In genomic region chr9:33067521-33067920, GRCm38 (mm10) we compare ENCODE assay signal across 28 mouse cellular contexts.
DNase-seq lines count a peak whose midpoint lies in the region; ATAC-seq and TF ChIP-seq lines count a peak whose summit lies in the region.
"Had no signal": no experiment of that assay in that cellular context is flagged by ENCODE, and none has a peak within 500 bp of the region (broad histone marks: within the 10 kb centered on the region; RNA-seq: fewer than 3 reads in every experiment).

No protein-coding gene starts in this region.

- H3K9me3 ChIP-seq in kidney, embryonic 15.5 days (replicated peaks) = no peaks in the 10 kb centered on the region
- no peaks in the 10 kb centered on the region for H3K9me3 ChIP-seq in liver, postnatal 0 days (ENCODE audit: low read length)
- H3K9me3 ChIP-seq: embryonic facial prominence, embryonic 10.5 days; embryonic facial prominence, embryonic 12.5 days; forebrain, embryonic 10.5 days; forebrain, embryonic 12.5 days; G1E had no signal

- H3K4me2 ChIP-seq in kidney, embryonic 15.5 days = no peak overlapping the region
- H3K4me2 ChIP-seq in liver, postnatal 0 days (ENCODE audit: low read depth, low read length) = no peak overlapping the region
- H3K4me2 ChIP-seq: embryonic facial prominence, embryonic 12.5 days; forebrain, embryonic 12.5 days had no signal

- no peaks in the 10 kb centered on the region for H3K4me1 ChIP-seq in kidney, embryonic 15.5 days
- H3K4me1 ChIP-seq in liver, adult 2 months (ENCODE audit: control insufficient read depth, insufficient read depth, low read length) = peaks cover 20% of the 10 kb centered on the region
- no peaks in the 10 kb centered on the region for H3K4me1 ChIP-seq in liver, postnatal 0 days (ENCODE audit: insufficient read depth)

- H3K36me3 ChIP-seq in kidney, embryonic 15.5 days = no peaks in the 10 kb centered on the region
- no peaks in the 10 kb centered on the region for H3K36me3 ChIP-seq in liver, adult 2 months (ENCODE audit: control insufficient read depth, insufficient read depth, low read length)
- H3K36me3 ChIP-seq in liver, postnatal 0 days (replicated peaks; ENCODE audit: insufficient read depth, low read length) = no peaks in the 10 kb centered on the region
- H3K36me3 ChIP-seq: embryonic facial prominence, embryonic 10.5 days; embryonic facial prominence, embryonic 12.5 days; forebrain, embryonic 10.5 days; forebrain, embryonic 12.5 days; G1E had no signal

- H3K4me3 ChIP-seq in kidney, embryonic 15.5 days (replicated peaks) = no peak overlapping the region
- no peak overlapping the region for H3K4me3 ChIP-seq in liver, adult 2 months (ENCODE audit: insufficient read depth, low read depth, low read length)
- H3K4me3 ChIP-seq in liver, postnatal 0 days (ENCODE audit: low read depth, low read length) = no peak overlapping the region
- H3K4me3 ChIP-seq: embryonic facial prominence, embryonic 10.5 days; embryonic facial prominence, embryonic 12.5 days; forebrain, embryonic 10.5 days; forebrain, embryonic 12.5 days had no signal

- no peak for TF ChIP-seq POLR2A in liver, adult 2 months (IDR thresholded peaks at IDR 0.05; ENCODE audit: extremely low read depth, insufficient read depth, low read length)

- TF ChIP-seq EP300 in liver, postnatal 0 days (IDR thresholded peaks at IDR 0.05; ENCODE audit: low read depth) = no peak

- WGBS in kidney, embryonic 15.5 days = 60% methylated on average over 1 of the region's 1 CpGs
- 32% methylated on average over 1 of the region's 1 CpGs for WGBS in liver, adult 2 months
- 70% methylated on average over 1 of the region's 1 CpGs for WGBS in liver, postnatal 0 days (ENCODE audit: insufficient replicate concordance)

- H3K9ac ChIP-seq in kidney, embryonic 15.5 days = no peak overlapping the region
- H3K9ac ChIP-seq in liver, adult 2 months (ENCODE audit: low read depth, low read length) = no peak overlapping the region
- H3K9ac ChIP-seq in liver, postnatal 0 days (replicated peaks) = no peak overlapping the region
- H3K9ac ChIP-seq: embryonic facial prominence, embryonic 12.5 days; forebrain, embryonic 12.5 days had no signal

- no peak for TF ChIP-seq CTCF in liver, adult 2 months (IDR thresholded peaks at IDR 0.05; ENCODE audit: low read depth, low read length)
- no peak for TF ChIP-seq CTCF in liver, postnatal 0 days (IDR thresholded peaks at IDR 0.05; ENCODE audit: low read depth)

- H3K27me3 ChIP-seq in kidney, embryonic 15.5 days = no peaks in the 10 kb centered on the region
- H3K27me3 ChIP-seq in liver, adult 2 months (ENCODE audit: control insufficient read depth, insufficient read depth, low read length) = no peaks in the 10 kb centered on the region
- no peaks in the 10 kb centered on the region for H3K27me3 ChIP-seq in liver, postnatal 0 days (ENCODE audit: insufficient read depth, low read length)
- H3K27me3 ChIP-seq: CH12.LX; embryonic facial prominence, embryonic 12.5 days; Patski had no signal

- no peak overlapping the region for H3K27ac ChIP-seq in kidney, embryonic 15.5 days
- H3K27ac ChIP-seq in liver, adult 2 months (replicated peaks; ENCODE audit: insufficient read depth, low read depth, low read length) = no peak overlapping the region
- H3K27ac ChIP-seq in liver, postnatal 0 days (ENCODE audit: low read depth) = no peak overlapping the region
- H3K27ac ChIP-seq: embryonic facial prominence, embryonic 10.5 days; embryonic facial prominence, embryonic 12.5 days; forebrain, embryonic 10.5 days; forebrain, embryonic 12.5 days had no signal

- peak; percentile 43 for DNase-seq in embryo, embryonic 10 days (ENCODE audit: low spot score)
- DNase-seq in embryo, embryonic 11 days = no peak
- DNase-seq in kidney, adult 9 months = peak; percentile 47
- peak; percentile 93 for DNase-seq in liver, adult 2 months (ENCODE audit: extremely low read depth, low read depth, low spot score)
- no peak for DNase-seq in liver, postnatal 0 days
- peak; percentile 33 for DNase-seq in mesoderm, embryonic 11.5 days (ENCODE audit: low read depth, low spot score)
- no peak for DNase-seq in gastrocnemius, postnatal 25 days
- DNase-seq: adrenal gland, adult 8-10 months; adrenal gland, postnatal 14 days; adrenal gland, postnatal 36 days; B cell, adult 2 months; cerebellum, adult 11-12 months; cerebellum, adult 2 months; cerebellum, adult 9-10 months; cerebellum, postnatal 10 days; cerebellum, postnatal 25 days had no signal

- ATAC-seq in kidney, embryonic 15.5 days (replicated peaks; ENCODE audit: low FRiP score) = no peak
- no peak for ATAC-seq in liver, postnatal 0 days
- ATAC-seq: activated CD4-positive, CD25-positive, alpha-beta regulatory T cell, adult 4 months; CD4-positive, CD25-positive, alpha-beta regulatory T cell, adult 4 months; forebrain, embryonic 14.5 days; forebrain, embryonic 16.5 days; Patski had no signal

- H3K79me2 ChIP-seq in liver, adult 2 months (ENCODE audit: control insufficient read depth, insufficient read depth, low read length) = no peaks in the 10 kb centered on the region

Comparison
In these comparisons a context has a peak if more than half of its experiments do, and no peak if none do; other contexts are left out.
1. DNase-seq: peak in embryo, embryonic 10 days (single experiment), kidney, adult 9 months (single experiment), liver, adult 2 months (single experiment) and mesoderm, embryonic 11.5 days (single experiment); none in embryo, embryonic 11 days (single experiment), liver, postnatal 0 days (single experiment) and gastrocnemius, postnatal 25 days (single experiment).